Mouse (Mus musculus) lung, embryonic 16.5 days (tissue): ENCODE measurements at regions not wholly inside any gene's neighbourhood (a gene's known extent, or its start where the extent isn't known, plus 50 kb on each side); places are given as distances from the start of the nearest gene placed in this dataset.

Source experiments
- ATAC-seq: fragments of 200-750 bp; cut with Nextera tagmentation; 2 replicates; pipeline ENCODE4 v1.8.0; 2017; ENCODE audit warnings: low read depth, mild to moderate bottlenecking, moderate library complexity
- H3K27ac ChIP-seq: fragments of 300-500 bp; sonication (generic); 2 replicates; pipeline ENCODE4 v1.5.1; 2014; ENCODE audit warnings: mild to moderate bottlenecking, control low read depth, low read length
- H3K27me3 ChIP-seq: fragments of 300-500 bp; sonication (generic); 2 replicates; pipeline ENCODE4 v1.6.1; 2014; ENCODE audit warnings: low read depth, low read length, mixed read lengths; ENCODE audit not compliant: control insufficient read depth, insufficient read depth
- H3K36me3 ChIP-seq: fragments of 300-500 bp; sonication (generic); 2 replicates; pipeline ENCODE4 v1.6.1; 2014; ENCODE audit warnings: low read length; ENCODE audit not compliant: control insufficient read depth, insufficient read depth
- H3K4me1 ChIP-seq: fragments of 300-500 bp; sonication (generic); replicated peaks from 2 replicates; pipeline ENCODE4 v1.6.1; 2014; ENCODE audit warnings: low read length, mixed read lengths; ENCODE audit not compliant: control insufficient read depth, insufficient read depth
- H3K4me2 ChIP-seq: fragments of 300-500 bp; sonication (generic); 2 replicates; pipeline ENCODE4 v1.6.1; 2014; ENCODE audit warnings: low read depth, low read length, control low read depth
- H3K4me3 ChIP-seq: fragments of 300-500 bp; sonication (generic); 2 replicates; pipeline ENCODE4 v1.5.1; 2014; ENCODE audit warnings: mild to moderate bottlenecking, low read length, control low read depth
- H3K9ac ChIP-seq: fragments of 300-500 bp; sonication (generic); 2 replicates; pipeline ENCODE4 v1.6.1; 2014; ENCODE audit warnings: low read length, control low read depth
- H3K9me3 ChIP-seq: fragments of 300-500 bp; sonication (generic); 2 replicates; pipeline ENCODE4 v1.6.1; 2016; ENCODE audit warnings: low read length; ENCODE audit not compliant: control insufficient read depth
- WGBS: fragments of 180-500 bp; shearing (Covaris S2); extraction: QIAGEN DNeasy Blood & Tissue Kit; methylation state at CpG from one replicate; pipeline ENCODE4 v1.1.7; 2014; 5-methylcytosine and 5-hydroxymethylcytosine counted together

DNA sequence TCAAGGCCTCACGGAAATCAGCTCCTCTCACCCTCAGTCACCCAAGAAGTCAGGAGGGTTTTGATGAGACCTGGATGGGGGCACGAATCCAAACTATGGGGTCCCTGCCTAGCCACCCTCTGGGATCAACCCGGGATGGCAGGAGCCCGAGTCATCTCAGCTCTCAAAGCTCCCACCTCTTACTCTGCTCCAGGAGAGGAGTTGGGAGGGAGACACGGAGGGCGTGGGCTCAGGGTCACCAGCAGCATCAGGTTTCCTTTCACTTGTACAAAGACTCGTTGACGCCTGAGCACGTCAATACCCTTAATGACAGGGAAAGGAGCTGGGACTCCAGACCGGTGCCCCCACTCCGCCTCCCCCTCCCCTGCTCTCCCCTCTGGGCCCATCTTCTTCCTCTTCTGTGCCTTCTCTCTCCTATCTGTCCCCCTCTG is 60.8 kb upstream of the Casz1 start:
- Histone ChIP-seq H3K4me2 (no peak overlapping the region), H3K36me3 (no peaks in the 10 kb centered on the region), H3K27me3 (peaks cover 18% of the 10 kb centered on the region), H3K9ac (no peak overlapping the region), H3K9me3 (no peaks in the 10 kb centered on the region), H3K27ac (no peak overlapping the region), H3K4me1 (peaks cover 3% of the 10 kb centered on the region), H3K4me3 (no peak overlapping the region)
- no peak for ATAC-seq
- 28% methylated on average over 11 of the region's 11 CpGs for WGBS

DNA sequence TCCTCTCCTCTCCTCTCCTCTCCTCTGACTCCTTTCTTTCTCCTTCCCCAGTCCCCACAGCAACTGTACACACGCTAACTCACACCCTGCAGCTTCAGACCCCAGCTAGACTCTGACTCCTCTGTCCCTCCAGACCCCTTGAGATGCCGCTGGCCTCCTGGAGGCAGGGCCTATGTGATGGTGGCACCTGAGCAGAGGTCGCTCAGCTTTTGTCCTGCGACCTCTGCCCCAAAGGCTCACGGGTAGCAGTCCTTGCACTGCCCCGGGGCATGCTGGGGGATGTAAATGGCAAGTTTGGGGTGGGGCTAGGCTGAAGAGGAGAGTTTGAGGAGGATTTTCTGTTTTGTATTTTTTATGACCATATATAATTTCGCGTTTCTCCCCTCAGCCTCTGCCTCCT is 60.2 kb upstream of the Casz1 start:
- Histone ChIP-seq H3K27ac (no peak overlapping the region), H3K9ac (no peak overlapping the region), H3K4me1 (peaks cover 3% of the 10 kb centered on the region), H3K36me3 (no peaks in the 10 kb centered on the region), H3K27me3 (peaks cover 18% of the 10 kb centered on the region), H3K4me3 (no peak overlapping the region), H3K4me2 (no peak overlapping the region), H3K9me3 (no peaks in the 10 kb centered on the region)
- ATAC-seq: no peak
- 63% methylated on average over 8 of the region's 8 CpGs for WGBS

DNA sequence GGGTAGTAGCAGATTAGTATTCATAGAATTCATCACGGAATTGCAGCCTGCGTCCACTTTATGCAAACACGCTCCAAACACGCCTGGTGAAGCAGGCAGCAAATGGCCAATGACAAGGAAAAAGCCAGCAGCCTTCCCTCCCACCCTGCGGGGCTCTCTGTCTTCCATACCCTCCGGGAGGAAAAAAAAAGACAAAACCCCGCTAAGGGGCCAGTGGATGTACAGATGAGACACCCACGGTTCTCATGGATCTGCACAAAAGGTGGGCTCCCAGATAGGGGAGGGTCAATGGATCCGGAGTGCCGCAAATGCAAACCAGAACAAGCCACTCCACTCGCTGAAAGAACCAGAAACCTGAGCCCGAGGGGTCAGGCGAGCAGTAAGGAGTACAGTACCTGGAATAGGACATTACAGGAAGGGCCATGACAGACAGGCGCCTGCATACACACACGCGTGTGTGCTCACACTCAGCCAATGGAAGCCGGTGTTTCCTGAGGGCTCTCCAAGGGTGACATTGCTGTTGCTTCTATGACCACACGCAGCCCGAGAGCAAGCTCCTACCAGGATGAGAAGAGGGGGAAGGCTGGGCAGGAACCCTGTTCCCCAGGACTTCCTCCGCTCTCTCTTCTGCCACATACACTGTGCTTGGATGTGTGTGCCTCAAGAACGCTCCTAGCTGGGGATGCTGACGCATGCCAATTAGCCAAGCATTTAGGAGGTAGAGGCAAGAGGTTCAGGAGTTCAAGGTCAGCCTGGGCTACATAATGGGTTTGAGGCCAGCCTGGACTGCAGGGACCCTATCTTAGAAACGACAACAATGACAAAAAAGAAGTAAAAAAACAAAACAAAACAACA is 57.5 kb upstream of the Casz1 start:
- H3K27me3 ChIP-seq: peaks cover 18% of the 10 kb centered on the region
- WGBS: 48% methylated on average over 23 of the region's 23 CpGs
- ATAC-seq: no peak
- peaks cover 3% of the 10 kb centered on the region for H3K4me1 ChIP-seq
- H3K9me3 ChIP-seq: no peaks in the 10 kb centered on the region
- no peak overlapping the region for H3K4me3 ChIP-seq
- H3K9ac ChIP-seq: no peak overlapping the region
- no peaks in the 10 kb centered on the region for H3K36me3 ChIP-seq
- no peak overlapping the region for H3K4me2 ChIP-seq
- no peak overlapping the region for H3K27ac ChIP-seq

DNA sequence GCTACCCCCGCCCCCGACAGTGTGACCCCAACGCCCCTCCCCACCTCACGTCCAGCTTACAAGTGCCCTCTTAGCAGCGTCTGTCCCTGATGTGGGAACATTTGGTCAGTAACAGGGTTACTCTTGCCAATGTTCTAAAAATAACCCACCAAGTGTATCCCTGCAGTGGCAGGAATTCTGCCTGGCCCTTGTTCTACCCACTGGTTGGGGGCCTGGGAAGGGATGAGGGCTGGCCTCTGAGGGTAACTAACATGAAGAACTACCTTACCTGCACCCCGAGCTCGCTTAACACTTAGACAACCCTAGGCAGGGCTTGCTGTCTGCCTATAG is 56.9 kb upstream of the Casz1 start:
- no peak overlapping the region for H3K27ac ChIP-seq
- H3K4me2 ChIP-seq: no peak overlapping the region
- no peaks in the 10 kb centered on the region for H3K9me3 ChIP-seq
- peaks cover 3% of the 10 kb centered on the region for H3K4me1 ChIP-seq
- no peak overlapping the region for H3K9ac ChIP-seq
- ATAC-seq: no peak
- WGBS: 67% methylated on average over 7 of the region's 7 CpGs
- peaks cover 18% of the 10 kb centered on the region for H3K27me3 ChIP-seq
- H3K4me3 ChIP-seq: no peak overlapping the region
- no peaks in the 10 kb centered on the region for H3K36me3 ChIP-seq

DNA sequence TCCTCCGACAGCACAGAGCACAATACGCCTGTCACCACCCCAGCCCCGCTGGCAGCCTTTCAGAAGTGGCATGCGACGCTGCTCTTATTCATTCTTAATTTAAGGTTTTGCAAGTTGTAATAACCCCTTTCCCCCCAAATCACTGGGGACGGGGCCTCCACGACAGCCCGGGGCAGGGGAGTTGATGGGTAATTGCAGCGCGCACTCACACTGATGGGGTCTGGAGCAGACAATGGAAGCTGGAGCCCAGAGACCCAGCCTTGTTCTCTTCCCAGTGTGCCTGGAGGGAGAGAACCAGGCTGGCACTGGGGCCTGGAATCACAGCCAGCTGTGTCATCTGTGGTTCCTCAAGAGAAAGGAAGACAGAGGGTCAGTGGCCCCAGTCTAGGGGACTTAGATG is 54.2 kb upstream of the Casz1 start:
- H3K4me3 ChIP-seq: no peak overlapping the region
- H3K9ac ChIP-seq: no peak overlapping the region
- no peaks in the 10 kb centered on the region for H3K36me3 ChIP-seq
- WGBS: 70% methylated on average over 10 of the region's 10 CpGs
- H3K9me3 ChIP-seq: no peaks in the 10 kb centered on the region
- no peak overlapping the region for H3K4me2 ChIP-seq
- ATAC-seq: no peak
- H3K4me1 ChIP-seq: no peaks in the 10 kb centered on the region
- no peak overlapping the region for H3K27ac ChIP-seq
- H3K27me3 ChIP-seq: 0 out of 2 replicates have a peak, but pooled peaks cover 6% of the 10 kb centered on the region

DNA sequence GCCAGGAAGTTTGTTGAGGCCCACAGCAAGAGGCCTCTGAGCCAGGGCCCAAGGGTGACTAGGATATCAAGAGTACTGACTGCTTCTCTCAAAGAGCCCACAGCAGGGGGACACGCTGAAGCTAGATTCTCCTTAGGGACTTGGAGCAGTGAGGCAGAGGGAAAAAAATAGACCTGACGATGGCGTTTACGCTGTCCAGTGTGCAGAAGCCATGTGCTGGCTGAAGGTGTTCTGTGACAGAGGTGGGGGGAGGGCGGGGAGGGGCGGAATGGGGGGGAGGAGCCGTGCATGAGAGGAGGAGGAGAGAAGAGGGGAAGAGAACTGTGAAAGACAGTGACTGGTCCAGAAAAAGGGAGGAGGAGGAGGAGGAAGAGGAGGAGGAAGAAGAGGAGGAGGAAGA is 52.6 kb upstream of the Casz1 start:
- Histone ChIP-seq H3K36me3 (no peaks in the 10 kb centered on the region), H3K4me2 (no peak overlapping the region), H3K27me3 (0 out of 2 replicates have a peak, but pooled peaks cover under 1% of the 10 kb centered on the region), H3K9ac (no peak overlapping the region), H3K27ac (no peak overlapping the region), H3K4me3 (no peak overlapping the region), H3K9me3 (no peaks in the 10 kb centered on the region), H3K4me1 (no peaks in the 10 kb centered on the region)
- ATAC-seq: no peak
- WGBS: 45% methylated on average over 7 of the region's 7 CpGs

DNA sequence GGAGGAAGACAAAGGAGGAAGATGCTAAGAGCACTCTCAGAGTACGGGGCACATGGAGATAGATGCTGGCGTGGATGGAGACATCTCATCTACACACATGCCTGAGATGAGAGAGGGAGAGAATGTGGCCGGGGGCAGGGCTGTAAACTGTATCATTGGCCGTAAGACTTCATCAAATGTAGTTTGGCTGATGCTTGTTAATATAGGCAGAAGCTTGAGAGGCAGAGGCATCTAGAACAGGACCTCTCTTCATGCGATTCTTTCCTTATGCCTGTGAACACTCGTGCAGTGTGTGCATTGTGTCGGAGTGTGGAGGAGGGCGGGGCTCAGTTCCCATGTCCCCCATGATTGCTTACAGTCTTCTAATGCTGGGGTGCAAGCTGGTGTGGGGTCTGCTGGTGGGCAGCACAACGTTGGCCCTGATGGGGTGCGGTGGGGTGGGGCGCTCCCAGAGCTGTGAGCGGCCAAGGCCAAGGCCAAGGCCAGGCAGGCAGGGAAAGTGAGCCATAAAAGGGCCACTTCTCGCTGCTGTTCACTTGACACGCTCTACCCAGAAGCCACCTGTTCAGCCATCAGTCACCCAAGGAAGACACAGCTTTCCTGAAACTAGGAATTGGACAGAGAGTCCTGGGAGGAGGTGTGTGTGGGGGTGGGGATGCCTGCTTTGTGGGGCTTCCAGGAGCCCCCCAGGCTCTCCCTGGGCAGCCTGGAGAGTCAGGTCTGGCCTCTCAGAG is 51.7 kb upstream of the Casz1 start:
- no peaks in the 10 kb centered on the region for H3K4me1 ChIP-seq
- 79% methylated on average over 14 of the region's 14 CpGs for WGBS
- no peaks in the 10 kb centered on the region for H3K27me3 ChIP-seq
- H3K9me3 ChIP-seq: no peaks in the 10 kb centered on the region
- H3K27ac ChIP-seq: no peak overlapping the region
- ATAC-seq: no peak
- H3K4me3 ChIP-seq: no peak overlapping the region
- no peak overlapping the region for H3K4me2 ChIP-seq
- no peak overlapping the region for H3K9ac ChIP-seq
- no peaks in the 10 kb centered on the region for H3K36me3 ChIP-seq

DNA sequence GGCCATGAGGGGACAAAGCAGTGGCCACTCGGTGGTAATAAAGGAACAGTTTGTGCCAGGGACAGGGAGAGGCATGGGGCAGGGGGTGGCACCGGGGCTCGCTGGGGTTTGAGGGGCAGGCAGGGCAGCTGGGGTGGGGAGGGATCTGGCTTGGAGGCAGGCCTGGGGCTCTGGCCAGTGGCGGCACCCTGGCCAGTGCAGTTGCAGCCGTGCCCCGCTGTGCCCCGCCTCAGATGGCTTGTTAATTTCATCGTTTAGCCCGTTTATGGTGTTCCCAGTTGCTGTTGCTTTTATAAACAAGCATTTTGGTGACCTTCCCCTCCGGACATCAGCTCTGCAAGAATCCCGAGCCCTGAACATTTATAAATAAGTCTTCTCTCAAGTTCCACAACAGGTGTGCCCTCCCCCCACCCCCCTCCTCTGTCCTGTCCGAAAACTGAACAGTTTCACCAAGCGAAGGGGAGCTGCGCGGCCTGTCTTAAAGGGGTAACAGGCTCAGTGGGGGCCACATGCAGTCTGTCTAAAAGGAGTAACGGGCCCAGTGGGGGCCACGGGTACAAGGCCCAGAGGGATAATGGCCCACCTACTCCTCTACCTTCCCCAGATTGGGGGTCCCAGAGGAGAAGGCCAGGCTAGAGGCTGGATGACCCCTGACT is 51.0 kb upstream of the Casz1 start:
- H3K4me3 ChIP-seq: no peak overlapping the region
- no peaks in the 10 kb centered on the region for H3K9me3 ChIP-seq
- no peak overlapping the region for H3K9ac ChIP-seq
- no peaks in the 10 kb centered on the region for H3K4me1 ChIP-seq
- WGBS: 67% methylated on average over 17 of the region's 17 CpGs
- no peaks in the 10 kb centered on the region for H3K27me3 ChIP-seq
- no peak for ATAC-seq
- H3K4me2 ChIP-seq: no peak overlapping the region
- no peaks in the 10 kb centered on the region for H3K36me3 ChIP-seq
- H3K27ac ChIP-seq: no peak overlapping the region

DNA sequence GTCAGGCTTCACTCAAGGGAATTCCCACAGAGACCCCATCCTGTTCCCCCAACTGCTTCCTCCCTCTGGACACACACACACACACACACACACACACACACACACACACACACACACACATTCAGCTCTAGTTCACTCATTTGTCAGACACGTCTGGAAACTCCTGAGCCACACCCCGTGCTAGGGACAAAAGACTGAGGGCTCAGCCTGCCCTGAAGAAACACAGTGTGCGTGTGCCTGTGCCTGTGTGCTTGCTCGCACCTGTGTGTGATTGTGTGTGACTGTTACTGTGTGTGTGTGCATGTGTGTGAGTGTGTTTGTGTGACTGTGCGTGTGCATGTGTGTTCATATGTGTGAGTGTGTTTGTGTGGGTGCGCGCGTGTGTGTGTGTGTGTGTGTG is 50.4 kb upstream of the Casz1 start:
- Histone ChIP-seq H3K9me3 (no peaks in the 10 kb centered on the region), H3K27me3 (no peaks in the 10 kb centered on the region), H3K36me3 (no peaks in the 10 kb centered on the region), H3K9ac (no peak overlapping the region), H3K4me2 (no peak overlapping the region), H3K4me3 (no peak overlapping the region), H3K27ac (no peak overlapping the region), H3K4me1 (no peaks in the 10 kb centered on the region)
- no peak for ATAC-seq
- WGBS: 78% methylated on average over 8 of the region's 8 CpGs
